Mouse (Mus musculus) large intestine, adult 2 months (tissue): ENCODE results near the gene 2700049A03Rik. TPM values are rescaled to one million over a fixed set of nuclear protein-coding genes. Genes with fewer than 3 reads are reported as not detected.

Experiments used
- DNase-seq: peaks from one replicate; pipeline ENCODE4 v3.0.0-alpha.2; 2012; ENCODE audit warnings: low read depth, low spot score
- WGBS: fragments of 180-500 bp; shearing (Covaris S2); methylation state at CpG from one replicate; pipeline ENCODE4 v1.1.7; 2018; 5-methylcytosine and 5-hydroxymethylcytosine counted together
- polyA plus RNA-seq: library from polyadenylated mRNA; depleted of rRNA; stranded (reverse); fragments of >200 nt; gene quantifications from 2 replicates; pipeline ENCODE4 v1.2.3, GENCODE M21; 2012

2700049A03Rik gene
- polyA plus RNA-seq, 1 experiment = 1.9 TPM

- DNase-seq = no peak
- 96% methylated on average over 9 of the region's 9 CpGs for WGBS
These were observed 27.8 kb downstream of the 2700049A03Rik start for GRCm38 (mm10) chr12:71164410-71164809.

- WGBS = 90% methylated on average over 1 of the region's 1 CpGs
- DNase-seq = no peak
These were observed 33.3 kb downstream of the 2700049A03Rik start for GRCm38 (mm10) chr12:71169911-71170310.

GRCm38 (mm10) chr12:71183736-71184135 lies 47.1 kb downstream of the 2700049A03Rik start:
- no peak for DNase-seq
- 95% methylated on average over 3 of the region's 3 CpGs for WGBS

GRCm38 (mm10) chr12:71184396-71184795 lies 47.7 kb downstream of the 2700049A03Rik start:
- DNase-seq = no peak
- WGBS = 95% methylated on average over 4 of the region's 4 CpGs

DNA sequence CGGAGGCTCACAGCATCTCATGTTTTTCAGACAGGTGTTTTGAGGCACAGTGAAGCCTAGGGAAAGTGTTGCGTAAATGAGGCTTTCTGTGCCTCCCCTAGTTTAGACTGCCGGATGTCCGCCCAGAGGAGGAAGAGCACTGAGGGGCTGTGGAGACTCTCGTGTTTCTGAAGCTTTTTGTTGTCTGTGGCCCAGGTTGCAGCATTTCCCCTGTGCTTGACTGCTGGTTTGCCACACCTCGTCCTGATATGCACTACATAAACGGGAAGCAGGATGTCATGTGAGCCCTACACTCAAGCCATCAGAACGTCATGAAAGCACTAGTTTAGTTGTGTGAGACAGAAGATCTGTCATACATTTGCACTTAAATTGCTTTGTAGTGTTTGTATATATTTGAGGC lies 56.1 kb downstream of the 2700049A03Rik start:
- 75% methylated on average over 8 of the region's 8 CpGs for WGBS
- no peak for DNase-seq

- 58% methylated on average over 3 of the region's 3 CpGs for WGBS
- no peak for DNase-seq
These were observed 61.0 kb downstream of the 2700049A03Rik start for GRCm38 (mm10) chr12:71197671-71198070.

GRCm38 (mm10) chr12:71201753-71202152 lies 65.1 kb downstream of the 2700049A03Rik start:
- no peak for DNase-seq
- WGBS = 74% methylated on average over 5 of the region's 5 CpGs

GRCm38 (mm10) chr12:71204303-71204702 lies 67.7 kb downstream of the 2700049A03Rik start:
- WGBS = 92% methylated on average over 3 of the region's 3 CpGs
- no peak for DNase-seq

DNA sequence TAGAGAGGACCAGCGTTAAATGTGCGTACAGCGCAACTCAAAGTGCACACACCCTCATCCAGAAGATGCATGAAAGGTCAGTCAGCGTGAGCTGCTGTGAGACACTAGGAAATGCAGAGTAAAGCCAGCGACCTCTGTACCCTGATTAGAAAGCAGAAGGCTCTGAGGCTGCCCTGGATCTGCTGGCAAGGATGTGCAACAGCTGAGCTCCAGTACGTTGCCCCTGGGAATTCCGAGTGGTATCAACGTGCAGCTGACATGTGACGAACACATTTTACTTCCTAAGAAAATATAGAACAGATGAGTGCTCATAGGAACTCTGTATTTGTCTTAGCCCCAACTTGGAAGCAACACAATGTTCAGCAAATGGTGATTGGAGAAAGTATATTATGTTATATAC lies 80.5 kb downstream of the 2700049A03Rik start:
- DNase-seq = no peak
- 76% methylated on average over 9 of the region's 9 CpGs for WGBS

DNA sequence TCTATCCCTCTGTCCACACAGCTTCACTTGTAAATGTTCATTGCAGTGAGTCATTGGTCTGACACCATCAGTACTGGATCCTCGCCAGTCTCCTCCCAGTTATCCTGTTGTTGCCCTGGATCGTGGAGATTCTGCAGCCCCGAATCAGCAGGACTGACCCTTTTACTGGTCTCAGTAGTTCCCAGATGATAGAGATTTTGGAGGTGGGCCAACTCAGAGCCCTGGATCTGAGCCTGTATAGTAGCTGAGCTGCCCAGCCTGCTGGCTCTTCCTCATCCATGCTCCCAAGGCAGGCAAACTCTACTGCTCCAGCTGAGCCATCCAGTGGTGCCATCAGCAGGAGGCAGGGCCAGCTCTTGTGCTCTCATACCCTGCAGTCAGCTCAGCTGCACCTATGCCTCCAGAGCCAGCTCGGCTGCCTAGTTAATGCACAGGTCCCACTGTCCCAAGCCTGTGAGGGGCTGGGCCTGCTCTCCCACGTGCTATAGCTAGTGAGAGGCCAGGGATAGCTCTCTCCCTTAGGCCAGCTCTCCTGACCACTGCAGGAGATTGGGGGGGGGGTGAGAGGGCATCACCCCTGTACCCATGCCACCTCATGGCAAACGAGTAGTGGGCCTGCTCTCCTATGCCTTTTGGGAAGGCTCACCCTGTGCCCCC lies 81.3 kb downstream of the 2700049A03Rik start:
- DNase-seq = peak; percentile 43
- 60% methylated on average over 6 of the region's 6 CpGs for WGBS

GRCm38 (mm10) chr12:71222761-71223160 lies 86.1 kb downstream of the 2700049A03Rik start:
- 87% methylated on average over 6 of the region's 6 CpGs for WGBS
- no peak for DNase-seq

- 80% methylated on average over 4 of the region's 4 CpGs for WGBS
- DNase-seq = no peak
These were observed 91.1 kb downstream of the 2700049A03Rik start for GRCm38 (mm10) chr12:71227769-71228168.

- WGBS = 68% methylated on average over 10 of the region's 10 CpGs
- no peak for DNase-seq
These were observed 92.4 kb downstream of the 2700049A03Rik start for GRCm38 (mm10) chr12:71228925-71229649.

GRCm38 (mm10) chr12:71231561-71231960 lies 94.9 kb downstream of the 2700049A03Rik start:
- DNase-seq = no peak
- 90% methylated on average over 9 of the region's 9 CpGs for WGBS

DNA sequence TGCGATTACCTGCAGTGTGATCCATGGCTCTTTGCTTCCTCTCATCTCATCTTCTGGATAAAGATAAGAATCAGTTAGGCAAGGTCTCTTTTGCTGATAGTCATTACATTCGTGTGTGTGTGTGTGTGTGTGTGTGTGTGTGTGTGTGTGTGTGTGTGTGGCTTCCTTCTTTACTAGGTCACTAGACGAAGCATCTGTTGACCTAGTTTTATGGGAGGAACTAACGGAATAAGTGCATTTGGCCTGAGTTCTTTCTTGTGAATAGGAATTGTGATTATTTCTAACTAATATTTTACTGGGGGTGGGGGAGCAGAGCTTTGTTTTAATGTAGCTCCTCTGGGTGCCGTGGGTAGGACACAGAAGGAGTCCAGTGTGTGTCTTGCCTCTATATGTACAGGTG lies 96.8 kb downstream of the 2700049A03Rik start:
- 55% methylated on average over 5 of the region's 5 CpGs for WGBS

DNA sequence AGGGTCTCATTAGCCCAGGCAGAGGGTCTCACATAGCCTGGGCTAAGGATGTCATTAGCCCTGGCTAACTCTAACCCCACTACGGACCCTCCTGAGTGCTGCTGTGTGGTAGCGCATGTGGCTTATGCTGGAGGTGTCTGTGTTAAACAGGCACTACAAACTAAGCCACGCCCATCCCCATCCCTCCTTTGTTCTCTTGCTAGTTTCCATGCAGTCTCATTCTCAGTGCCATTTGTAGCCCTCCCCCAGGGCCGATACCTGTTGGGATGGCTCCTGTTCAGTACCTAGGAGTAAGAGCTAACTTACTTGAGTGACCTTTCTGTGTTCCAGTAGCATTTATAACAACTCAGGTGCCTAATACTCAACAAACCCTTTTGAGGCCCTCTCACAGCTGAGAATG lies 100.4 kb downstream of the 2700049A03Rik start:
- no peak for DNase-seq
- 96% methylated on average over 4 of the region's 4 CpGs for WGBS

More for the DNA sequence above, 96.8 kb downstream of the 2700049A03Rik start:
- no peak for DNase-seq

- DNase-seq = no peak
- WGBS = 95% methylated on average over 9 of the region's 9 CpGs
These were observed 106.1 kb downstream of the 2700049A03Rik start for GRCm38 (mm10) chr12:71242791-71243190.

GRCm38 (mm10) chr12:71244766-71245390 lies 108.2 kb downstream of the 2700049A03Rik start:
- DNase-seq = no peak
- WGBS = 85% methylated on average over 11 of the region's 11 CpGs

DNA sequence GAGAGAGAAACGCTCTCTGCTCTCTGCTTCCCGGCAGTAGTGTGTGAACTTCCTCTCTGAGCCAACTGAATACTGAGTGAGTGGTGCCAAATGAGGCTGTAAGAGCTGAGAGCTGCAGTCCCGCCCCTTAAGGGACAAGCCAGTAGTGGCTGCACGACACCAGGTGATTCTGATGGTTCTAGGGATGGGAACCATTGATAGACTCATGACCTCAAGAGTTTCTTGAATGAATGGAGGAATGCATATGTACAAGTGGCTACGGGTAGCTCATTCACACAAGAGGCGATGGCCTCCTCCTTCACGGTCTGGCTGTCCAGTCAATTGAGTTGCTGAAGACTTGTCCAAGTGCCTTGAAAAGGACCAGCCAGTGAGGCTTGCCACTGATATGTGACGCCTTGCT lies 110.5 kb downstream of the 2700049A03Rik start:
- no peak for DNase-seq
- 66% methylated on average over 8 of the region's 8 CpGs for WGBS

GRCm38 (mm10) chr12:71249348-71249747 lies 112.7 kb downstream of the 2700049A03Rik start:
- WGBS = 22% methylated on average over 9 of the region's 9 CpGs
- no peak for DNase-seq
